Mouse (Mus musculus) cerebellum, postnatal 25 days (tissue): ENCODE results near the gene Fzd2.
"Not testable (repeated sequence)": the region's sequence is repeated elsewhere in the genome, so short reads cannot be mapped to it uniquely, and the experiment has no call there.

ENCODE experiments used
- DNase-seq, 2 experiments: peaks; one replicate each; pipeline ENCODE4 v3.0.0; 2021; ENCODE audit warnings: mixed read lengths in 2 of 2

The Fzd2 gene

DNA sequence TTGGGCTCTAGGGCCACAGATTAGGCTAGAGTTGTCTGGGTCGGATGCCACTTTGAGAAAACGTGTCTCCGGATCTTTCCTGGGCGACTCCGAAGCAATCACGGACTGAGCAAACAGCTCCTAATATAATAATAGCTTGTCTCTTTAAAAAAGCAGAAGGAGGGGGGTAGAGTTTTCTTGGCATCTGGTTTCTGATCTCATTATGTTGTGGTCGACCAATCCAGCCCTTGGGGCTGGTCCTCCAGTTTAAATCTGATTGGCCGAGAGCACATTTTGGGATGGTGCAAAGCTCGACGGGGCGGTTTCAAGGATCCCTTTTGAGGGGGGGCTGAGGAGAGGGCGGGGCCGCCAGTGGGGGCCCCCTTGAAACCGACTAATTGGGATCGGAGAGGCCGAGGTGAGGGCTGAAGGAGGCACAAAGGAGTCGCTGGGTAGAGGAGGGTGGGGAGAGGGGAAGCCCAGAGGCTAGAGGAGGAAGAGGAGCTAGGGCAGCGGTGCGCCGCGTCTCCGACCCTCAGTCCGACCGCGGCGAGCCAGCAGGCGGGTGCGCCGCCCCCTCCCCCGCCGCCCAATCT lies at the start of gene Fzd2:
TSS of gene Fzd2 (plus strand) at position 387 of the 575 bp plus-strand sequence.
- DNase-seq, result peak; percentile 57 to 76

DNA sequence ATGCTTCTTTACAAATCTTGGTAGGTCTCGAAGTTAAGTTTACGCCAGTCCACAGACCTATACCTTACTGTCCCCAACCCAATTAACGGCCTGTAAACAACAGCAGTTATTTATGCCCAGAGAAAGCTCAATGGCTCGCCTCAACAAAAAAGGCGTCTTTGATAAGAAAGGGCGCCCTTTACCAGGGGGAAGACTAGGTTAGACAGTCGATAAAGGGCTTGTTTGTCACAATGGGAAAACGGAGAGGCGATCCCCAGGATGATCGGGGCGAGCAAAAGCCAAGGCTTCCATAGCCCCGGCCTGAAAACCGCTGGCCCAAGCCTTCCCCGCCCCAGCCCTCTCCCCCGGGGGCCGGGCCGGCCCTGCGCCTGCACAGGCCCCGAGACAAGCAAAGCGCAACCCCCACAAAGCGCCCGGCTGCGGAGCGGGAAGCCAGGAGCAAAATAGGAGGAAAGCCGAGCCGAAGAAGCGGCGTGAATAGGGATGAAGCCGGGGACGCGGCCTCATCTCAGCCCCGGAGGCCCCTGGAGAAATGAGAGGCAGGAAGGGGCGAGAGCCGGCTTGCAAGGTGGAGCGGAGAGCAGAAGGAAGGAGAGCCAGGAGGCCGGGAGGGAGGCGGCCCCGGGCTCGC lies 48.7 kb upstream of the Fzd2 start:
- no peak for DNase-seq

DNA sequence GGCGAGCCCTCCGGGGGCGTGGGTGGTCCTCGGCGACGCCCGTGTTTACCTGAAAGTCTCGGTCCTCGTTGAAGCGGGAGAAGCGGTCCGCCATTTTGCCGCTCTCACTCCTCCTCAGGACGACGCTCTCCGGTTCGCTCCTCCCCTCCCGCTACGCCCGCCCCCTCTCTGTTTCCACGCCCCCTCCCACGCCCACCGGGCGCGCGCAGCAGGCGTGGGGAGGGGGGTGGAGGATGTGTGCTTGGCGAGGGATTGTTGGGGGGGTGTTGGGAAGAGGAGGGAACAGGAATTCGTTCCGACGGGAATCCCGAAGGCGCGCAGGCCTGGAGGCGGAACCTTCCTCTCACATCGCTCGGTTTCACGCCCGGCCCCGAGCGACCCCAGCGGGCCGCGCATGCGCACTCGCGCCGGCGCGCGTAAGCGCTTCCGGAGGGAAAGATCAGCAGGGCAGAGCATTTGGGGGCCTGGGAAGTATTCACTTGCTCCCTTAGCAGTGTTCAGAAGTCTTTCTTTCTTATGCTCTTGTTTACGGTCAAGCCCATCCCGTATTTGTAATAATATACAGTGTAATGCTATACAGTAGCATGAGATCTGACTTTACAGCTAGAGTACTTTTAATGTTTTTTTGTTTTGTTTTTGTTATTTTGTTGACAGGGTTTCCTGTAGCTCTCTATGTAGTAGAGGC lies 48.0 kb upstream of the Fzd2 start, which contains the start of gene Gpatch8:
TSS of gene Gpatch8 (minus strand) at position 362 of the 685 bp plus-strand sequence.
- DNase-seq, result peak; percentile 94 to 96

DNA sequence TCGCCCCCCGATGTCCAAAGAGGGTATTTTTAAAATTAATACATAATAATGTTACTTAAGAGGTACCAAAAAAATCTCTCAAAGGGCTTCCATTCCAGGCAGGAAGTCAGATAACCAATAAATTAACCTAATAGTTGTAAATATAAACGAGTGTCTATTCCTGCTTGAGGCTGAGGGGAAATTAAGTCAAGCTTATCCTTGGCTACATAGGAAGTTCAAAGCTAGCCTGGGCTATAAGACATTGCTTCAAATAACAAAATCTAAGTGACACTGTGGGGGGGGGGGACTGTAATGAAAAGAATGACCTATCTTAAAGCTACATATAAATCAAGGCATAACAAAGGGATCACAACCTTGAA lies 47.5 kb upstream of the Fzd2 start:
- no peak for DNase-seq

DNA sequence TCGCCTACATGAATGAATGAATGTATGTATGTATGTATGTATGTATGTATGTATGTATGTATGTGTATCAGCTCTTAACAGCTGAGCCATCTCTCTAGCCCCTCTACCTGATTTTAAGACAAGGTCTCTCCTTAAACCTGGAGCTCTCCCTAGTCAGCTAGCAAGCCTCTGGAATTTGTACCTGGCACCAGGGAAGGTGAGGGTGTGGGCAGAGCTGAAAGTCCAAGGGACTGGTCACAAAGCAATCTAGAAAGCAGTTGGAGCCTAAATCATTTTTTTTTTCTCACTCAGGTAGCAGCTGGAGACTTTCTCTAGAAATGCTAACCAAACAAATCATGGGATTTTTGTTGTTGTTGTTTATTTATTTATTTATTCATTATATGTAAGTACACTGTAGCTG lies 46.8 kb upstream of the Fzd2 start:
- no peak for DNase-seq

DNA sequence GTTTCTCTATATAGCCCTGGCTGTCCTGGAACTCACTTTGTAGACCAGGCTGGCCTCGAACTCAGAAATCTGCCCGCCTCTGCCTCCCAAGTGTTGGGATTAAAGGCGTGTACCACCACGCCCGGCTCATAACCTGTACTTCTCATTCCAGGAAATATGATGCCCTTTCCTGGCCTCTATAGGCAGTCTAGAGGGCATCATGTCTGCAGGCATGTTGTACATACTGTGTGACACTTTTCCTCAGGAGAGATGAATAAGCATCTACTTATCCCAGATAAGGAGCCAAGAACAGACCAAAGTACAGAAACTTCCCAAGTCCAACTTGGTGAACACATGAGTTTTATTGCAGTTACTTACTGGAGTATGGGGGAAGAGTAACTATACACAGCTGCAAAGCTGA lies 45.5 kb upstream of the Fzd2 start:
- DNase-seq, result no peak

DNA sequence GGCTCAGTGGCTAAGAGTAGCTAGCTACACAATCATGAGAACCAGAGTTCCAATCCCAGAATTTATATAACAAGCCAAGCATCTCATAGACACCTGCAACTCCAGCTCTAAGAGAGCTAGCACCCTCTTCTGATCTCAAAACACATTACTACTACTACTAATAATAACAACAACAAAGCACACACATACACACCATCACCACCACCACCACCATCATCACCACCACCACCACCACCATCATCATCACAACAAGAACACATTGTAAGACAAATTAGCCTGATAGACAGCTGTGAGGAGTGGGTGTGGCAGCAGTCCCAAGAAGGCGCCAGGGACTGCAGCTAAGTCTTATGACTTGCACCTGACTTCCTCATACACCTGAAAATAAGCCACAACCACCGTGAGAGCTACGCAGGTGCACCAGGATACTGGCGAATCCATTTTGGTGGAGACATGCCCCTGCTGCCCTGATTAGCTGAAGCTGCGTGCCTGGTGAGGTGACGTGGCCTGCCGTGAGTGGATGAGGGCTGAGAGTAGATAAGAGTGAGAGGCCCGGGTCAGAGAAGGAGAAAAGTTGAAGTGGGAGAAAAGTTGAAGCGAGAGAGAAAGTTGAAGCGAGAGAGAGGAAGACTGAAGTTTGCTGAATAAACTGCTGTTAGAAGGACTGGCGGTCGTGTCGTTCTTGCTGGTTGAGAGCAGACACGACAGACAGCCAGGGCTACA lies 39.1 kb upstream of the Fzd2 start:
- DNase-seq, result not testable (repeated sequence)

DNA sequence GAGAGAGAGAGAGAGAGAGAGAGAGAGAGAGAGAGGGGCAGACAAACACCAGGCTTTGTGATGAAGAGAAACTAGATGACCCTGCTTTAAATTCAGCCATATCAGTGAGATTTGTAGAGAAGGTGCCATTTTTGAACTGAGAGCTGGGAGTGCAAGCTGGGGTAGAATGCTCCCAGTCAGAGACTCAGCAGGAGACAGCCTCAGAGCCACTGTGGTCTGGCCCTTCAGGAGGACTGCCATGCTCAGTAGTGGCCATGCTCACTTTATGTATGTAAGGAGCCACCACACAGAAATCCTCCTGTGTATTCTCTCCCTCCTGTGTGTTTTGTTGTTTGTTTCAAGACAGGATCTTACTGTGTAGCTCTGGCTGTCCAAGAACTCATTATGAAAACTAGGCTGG lies 38.5 kb upstream of the Fzd2 start:
- no peak for DNase-seq

DNA sequence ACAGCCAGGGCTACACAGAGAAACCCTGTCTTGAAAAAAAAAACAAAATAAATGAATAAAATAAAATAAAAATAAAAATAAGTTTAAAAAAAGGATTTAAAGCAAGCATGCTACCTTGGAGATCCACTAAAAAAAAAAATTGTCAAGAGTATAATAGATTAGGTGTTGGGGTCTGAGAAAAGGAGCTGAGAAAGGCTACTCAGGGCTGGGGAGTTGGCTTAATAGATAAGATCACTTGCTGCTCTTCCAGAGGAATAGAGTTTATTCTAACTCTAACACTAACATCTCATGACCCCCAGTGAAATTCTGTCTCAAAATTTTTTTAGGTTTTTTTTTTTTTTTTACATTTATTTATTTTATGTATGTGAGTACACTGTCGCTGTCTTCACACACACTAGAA lies 37.9 kb upstream of the Fzd2 start:
- DNase-seq, result no peak

DNA sequence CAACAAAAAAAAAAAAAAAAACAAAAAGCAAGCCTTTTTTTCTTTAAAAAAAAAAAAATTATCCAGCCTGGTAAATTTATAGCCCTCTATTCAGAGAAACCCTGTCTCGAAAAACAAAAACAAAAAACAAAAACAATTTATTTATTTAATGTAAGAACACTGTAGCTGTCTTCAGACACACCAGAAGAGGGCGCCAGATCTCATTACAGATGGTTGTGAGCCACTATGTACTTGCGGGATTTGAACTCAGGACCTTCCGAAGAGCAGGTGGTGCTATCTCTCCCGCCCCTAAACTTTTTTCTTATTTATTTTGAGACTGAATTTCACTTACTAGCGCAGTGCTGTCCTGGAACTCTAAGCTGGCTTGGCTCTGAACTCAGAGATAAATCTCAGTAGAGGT lies 37.0 kb upstream of the Fzd2 start:
- DNase-seq, result no peak

DNA sequence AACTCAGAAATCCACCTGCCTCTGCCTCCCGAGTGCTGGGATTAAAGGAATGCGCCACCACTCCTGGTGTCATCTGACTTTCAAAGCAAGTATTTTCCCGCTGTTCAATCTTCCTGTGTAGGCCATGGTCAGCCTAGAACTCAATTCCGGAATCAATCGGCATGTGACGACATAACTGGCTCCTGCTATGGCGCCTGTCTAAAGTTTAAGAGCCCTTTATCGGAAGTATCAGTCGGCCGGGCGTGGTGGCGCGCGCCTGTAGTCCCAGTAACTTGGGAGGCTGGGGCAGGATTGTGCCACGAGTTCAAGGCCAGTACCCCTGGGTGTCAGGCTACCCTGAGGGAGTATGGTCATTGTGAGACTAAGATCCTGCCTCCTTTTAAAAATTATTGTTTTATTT lies 36.5 kb upstream of the Fzd2 start:
- DNase-seq, result no peak

DNA sequence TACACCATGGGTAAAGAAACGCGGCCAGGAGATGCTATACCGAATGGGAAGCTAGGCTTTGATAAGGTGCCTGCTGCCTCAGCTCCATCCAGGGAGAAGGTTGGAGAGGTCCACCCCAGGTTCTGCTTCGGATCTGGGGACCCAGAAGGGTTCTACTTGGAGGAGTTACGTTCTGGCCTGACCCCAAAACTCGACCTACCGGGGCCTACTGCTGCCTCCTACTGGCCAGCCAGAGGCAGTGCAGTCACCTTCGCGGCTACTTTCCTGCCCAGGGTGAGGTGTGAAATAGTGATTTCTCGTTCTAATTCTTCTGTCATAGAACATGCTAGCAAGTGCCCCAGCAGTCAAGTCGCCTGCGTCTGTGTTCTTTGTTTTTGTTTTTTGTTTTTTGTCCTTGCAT lies 36.0 kb upstream of the Fzd2 start:
- no peak for DNase-seq

DNA sequence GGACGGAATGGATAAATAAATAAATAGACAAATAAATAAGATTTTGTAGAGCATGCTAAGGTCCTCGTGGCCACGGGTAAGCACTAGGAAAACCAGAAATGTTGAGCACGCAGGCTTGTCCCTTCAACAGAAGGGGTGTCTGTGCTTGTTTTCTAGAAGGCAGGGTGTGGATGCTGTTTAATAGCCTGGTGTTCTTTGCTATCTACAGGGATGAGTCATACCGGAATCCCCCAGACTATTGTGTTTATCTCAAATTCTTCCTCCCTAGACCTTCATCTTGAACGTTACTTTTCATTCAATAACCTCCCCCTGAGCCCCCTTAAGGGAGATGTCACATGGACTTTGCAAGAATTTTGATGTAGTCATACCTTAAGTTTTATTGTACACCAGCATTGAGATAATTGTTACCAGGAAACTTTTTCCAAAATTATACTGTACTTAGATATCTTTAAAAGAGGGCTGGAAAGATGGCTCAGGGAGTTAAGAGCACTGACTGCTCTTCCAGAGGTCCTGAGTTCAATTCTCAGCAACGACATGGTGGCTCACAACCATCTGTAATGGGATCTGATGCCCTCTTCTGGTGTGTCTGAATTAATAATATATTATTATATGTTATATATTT lies 35.3 kb upstream of the Fzd2 start:
- no peak for DNase-seq

DNA sequence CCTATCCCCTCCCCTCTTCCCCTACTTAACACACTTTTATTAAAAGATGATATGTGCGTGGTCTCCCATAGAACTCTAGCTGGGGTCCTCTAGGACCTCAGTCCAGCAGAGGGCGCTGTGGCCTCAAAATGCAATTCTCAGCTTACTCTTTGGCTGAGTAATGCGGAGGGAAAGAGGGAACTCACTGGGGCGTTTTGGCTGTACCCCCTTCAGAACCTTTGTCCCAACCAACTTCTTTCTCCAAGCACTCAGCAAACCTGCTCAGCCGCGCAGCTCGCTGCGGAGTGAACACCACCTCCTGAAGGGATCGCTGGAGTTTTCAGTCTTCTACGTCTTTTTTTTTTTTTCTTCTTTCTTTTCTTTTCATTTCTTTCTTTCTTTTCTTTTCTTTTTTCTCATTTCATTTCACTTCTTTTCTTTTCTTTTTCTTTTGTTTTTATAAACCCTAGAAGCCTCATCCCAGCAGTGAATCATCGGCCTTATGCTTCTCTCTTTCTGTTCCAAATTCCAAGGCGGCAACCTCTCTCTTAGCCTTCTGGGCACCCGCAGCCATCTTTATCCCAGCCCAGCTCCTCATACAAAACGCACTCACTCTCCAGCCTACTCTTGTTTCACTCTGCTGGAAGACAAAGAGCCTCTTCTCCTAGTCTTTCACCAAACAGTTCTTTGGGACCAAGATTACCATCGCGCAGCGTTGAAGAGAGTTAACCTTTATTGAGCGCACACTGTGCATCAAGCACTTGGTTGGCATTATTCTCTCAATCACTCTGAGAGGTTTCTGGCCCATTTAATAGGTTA lies 31.1 kb upstream of the Fzd2 start:
- peak; percentile 88 to 94 for DNase-seq

DNA sequence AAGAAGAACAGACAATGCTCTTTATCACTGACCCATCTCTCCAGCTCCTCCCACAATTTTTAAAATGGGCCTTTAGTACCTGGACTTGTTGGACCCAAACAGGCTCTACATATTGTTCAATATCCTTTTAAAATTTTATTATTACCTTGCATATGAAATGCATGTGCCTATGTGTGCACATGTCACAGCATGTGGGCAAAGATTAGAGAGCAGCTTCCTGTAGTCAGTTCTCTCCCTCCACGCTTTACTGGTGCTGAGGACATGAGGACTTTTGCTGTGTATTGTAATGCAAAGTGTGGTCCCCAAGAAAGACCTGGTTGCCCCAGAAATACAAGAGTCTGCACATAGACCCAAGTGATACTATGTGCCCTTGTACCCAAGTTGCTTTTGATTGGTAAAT lies 29.2 kb upstream of the Fzd2 start:
- no peak for DNase-seq

DNA sequence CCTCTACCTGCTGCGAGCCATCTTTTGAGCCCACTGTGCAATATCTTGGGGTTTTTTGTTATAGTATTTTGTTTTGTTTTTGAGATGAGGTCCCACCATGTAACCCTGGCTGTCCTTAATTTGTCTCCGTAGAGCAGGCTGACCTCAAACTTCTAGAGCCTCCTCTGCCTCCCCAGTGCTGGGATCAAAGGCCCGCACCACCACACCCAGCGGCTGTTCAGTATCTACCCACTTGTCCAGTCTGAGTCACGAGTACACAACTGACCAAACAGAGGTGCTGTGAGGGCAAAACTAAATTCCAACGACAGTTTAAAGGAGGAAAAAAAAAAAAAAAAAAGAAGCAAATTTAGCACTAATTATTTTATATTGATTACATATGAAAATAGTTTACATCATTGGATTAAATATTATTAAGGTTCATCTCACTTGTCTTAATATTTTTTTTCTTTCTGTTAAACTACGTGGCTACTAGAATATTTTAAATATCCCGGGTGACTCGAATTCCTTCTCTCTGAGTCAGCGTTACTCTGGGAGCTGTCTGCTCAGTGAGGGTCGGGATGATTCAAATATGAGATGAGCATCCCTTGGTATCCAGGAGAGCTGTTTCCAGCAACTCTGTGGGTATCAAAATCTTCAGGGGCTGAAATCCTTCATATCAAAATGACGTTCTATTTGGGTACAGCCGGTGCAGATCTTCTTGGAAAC lies 28.0 kb upstream of the Fzd2 start:
- DNase-seq, result no peak

DNA sequence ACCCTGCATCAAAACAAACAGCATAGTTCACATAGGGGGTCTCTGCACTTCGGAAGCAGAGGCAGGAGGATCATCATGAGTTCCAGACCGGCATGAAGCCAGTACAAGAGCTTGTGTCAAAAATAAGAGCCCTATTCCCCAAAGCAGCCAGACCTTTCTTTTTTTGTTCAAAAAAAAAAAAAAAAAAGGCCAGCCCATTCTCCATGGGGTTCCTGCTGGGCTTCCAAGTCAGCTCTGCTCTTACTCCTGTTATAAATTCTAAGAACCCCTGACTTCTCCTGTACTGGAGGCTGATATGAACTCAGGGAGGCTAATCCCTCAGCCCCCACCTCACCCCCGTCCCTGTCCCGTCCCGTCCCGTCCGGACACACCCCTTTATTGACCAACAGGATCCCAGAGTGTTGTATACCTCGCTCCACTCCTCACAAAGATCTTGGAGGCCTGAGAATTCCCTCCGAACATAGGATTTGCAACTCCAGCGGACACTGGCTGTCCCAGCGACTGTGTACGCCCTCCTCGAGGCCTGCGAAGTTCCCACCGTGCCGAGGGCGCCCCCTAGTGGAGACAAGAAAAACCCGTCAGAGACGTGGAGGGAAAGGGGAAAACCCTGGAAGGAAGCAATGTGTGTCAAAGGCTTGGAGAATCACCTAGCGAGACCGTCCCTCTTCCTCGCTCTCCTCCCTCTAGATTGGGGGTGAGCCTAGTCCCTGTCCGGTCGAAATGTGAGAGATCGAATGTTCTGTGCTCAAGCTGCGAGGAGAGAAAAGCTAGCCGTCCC lies 25.7 kb upstream of the Fzd2 start:
- peak; percentile 65 to 81 for DNase-seq

DNA sequence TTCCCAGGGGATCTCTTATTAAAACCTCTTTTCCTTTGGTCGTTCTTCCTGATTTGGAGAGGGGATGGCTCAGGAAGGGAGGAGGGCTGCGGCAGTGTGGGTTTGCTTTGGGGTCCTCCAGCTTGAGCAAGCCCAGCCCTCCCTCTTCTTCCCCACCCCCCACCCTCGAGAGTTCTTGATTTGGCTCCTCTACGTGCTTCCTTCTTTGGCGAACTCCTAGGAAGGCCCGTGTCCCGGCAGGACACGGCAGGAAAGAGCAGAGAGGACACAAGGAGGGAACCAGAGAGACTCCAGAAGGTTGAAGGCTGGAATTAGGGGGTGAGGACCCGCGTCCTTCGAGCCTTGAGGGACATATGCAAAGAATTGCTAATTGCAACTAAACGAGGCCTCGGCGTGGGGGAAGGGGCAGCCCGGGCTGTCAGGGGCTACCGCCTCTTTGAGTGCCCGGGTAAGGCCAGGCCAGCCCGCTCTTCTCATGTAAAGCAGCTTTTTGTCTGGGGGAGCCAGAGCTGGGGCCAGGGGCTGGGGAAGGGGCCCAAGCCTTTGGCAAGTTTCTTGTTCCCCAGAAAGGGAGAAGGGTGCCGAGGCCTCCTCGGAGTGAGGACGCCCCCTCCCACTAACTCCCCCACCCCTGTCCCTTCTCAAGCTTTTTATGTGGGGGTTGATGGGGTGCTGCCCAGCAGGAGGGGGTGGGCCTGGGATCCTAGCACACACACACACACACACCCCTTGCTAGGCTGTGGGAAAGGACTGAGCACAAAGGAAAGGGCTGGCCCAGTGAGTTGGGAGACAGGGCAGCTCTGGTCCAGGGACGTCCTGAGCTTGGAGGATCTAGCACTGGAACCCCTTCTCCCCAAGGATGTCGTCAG lies 24.8 kb upstream of the Fzd2 start, which contains the start of gene Gm11627:
TSS of gene Gm11627 (minus strand) at position 297 of the 869 bp plus-strand sequence.
- no peak for DNase-seq

DNA sequence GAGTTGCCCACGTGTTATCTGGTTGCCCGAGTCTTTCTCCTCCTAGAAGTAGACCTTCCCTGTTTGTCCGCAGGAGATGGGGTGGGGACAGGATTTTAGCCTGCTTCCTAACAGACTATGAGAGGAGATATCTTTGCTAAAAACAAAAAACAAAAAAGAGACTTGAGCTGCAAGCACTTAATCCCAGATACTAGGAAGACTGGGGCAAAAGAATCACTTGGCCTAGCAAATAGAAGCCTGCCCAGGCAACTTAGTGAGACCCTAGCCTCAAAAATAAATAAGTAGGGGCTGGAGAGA lies 24.2 kb upstream of the Fzd2 start:
- DNase-seq, result no peak
